Mouse (Mus musculus): ENCODE results near the gene Gas2l3.

Gene Gas2l3

DNA sequence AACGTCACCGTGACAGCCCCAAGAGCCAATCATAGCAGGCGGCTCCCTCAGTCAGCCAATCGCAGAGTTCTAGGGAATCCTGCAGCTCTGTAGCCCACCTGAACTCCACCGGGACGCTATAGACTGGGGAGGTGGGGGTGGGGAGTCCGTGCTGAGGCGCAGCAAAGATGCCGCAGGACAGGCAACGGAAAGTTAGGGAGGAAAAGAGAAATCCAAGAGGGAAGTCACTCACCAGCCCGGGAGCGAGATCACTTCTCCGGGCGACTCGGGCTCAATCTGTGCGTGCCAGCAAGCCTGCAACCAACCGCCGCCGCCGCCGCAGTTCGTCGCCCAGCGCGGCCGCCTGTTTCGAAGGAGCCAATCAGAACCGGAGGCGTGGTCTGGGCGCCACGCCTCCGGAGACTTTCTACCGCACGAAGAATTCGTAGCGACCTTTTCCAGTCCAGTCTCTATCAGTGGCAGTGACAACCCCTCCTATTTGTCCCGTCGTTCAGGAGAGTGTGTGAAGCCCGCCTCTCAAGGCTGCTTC, at the start of gene Gas2l3:
Gene Gas2l3, minus strand, starts transcription at position 345 of the 529 bp plus-strand sequence.
- DNase-seq (ENCODE audit: low spot score in 2 of 2) = peak; percentile 77 to 80

DNA sequence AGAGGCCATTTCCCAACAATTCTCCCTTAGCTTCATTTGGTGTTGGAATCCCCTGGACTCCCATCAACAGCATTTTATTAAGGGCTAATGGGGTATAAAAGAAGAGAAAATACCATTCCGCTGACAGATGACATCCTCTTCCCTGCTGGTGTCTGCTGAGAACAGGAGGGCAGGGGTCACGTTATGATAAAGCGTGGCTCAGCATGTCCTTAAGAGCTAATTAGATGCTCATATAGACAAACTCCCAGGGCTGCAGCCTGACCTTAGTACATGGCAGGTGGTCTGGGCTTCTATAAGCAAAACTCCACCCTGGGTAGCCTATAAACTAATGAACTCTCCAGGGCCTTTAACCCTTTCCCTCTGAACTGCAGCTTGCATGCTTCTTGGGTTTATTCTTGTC, 47.6 kb upstream of the Gas2l3 start:
- no peak for DNase-seq (ENCODE audit: low spot score in 2 of 2)

DNA sequence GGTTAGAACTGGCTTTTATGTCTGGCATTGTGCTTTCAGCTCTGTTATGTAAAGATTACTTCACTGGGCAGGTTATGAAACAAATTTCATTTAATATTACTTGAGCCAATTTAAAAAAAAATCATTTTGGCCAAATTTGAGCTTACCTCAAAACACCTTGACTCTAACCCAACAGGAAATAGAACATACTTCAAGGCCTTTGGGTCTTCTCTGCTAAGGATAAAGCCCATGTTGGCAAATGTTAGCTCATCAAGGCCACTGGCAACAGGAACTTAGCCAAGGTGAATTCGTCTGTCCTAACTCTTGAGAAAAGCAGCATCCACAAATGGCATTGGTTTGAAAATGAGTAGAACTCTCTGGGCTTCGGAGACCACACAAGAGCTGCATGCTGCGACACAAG, 46.5 kb upstream of the Gas2l3 start:
- DNase-seq (ENCODE audit: low spot score in 2 of 2) = no peak

DNA sequence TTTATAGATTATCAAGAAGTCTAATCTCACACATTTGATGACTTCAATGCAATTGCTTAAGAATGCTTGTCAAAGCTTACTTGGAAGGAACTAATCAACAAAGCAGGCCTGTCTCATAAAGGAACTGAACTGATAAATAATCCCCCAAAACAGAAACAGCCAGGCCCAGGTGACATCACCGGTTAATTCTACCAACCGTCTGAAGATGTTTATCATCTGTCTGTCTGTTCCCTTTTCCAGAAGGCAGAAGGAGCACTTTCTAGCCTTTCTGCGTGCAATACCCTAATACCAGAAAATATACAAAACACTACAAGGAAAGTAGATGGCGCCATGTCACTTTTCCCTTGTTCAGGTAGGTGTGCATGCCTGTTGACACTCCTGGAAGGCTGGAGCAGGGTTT, 45.7 kb upstream of the Gas2l3 start:
- DNase-seq (ENCODE audit: low spot score in 2 of 2) = no peak

DNA sequence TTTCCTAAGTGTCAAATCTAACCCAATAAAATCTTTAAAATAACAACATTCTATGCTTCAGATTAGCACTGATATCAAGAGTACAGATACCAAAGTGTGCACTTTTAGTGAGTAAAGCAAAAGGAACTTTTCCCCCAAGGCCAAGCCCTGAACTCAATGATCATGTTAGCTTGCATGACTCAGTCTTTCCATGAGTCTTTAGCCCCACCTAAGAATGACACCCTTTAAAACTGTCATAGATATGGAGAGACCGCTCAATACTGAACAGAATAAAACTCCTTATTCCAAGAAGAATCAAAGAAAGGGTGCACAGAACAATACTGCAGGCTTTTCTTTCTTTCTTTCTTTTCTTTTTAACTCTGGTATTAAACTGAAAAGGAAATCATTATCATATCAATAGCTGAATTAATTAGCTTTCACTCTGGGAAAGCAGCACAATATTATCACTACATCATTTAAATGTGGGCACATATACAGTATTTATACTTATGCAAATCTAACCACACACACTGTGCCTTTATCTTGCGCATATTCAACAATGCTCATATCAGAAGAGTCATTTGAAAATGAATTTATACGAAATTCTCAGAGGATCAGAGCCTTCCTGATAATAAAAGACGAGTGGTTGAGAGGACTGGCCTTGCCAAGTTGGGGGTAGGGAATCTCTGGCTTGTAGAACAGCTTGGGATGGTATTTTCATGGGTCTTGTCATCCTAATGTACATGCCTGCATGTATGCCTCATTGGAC, 43.4 kb upstream of the Gas2l3 start:
- no peak for DNase-seq (ENCODE audit: low spot score in 2 of 2)

DNA sequence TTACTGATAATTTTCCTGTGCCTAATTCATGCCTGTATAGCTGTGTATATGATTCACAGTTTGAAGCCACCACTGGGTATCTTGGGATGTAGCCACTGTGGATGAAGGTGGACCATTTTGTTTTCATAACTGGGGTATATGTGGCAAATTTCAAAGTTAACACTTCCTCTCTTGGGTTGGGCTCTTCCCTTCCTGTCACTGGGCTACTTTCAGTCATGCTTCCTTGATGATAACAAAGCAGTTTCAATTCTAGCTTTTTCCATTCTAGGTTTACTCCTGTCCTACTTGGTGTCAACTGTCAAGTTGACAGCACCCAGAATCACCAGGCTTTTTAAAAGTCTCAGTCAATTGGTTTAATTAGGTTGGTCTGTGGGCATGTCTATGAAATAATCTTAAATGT, 41.1 kb upstream of the Gas2l3 start:
- DNase-seq (ENCODE audit: low spot score in 2 of 2) = no peak

DNA sequence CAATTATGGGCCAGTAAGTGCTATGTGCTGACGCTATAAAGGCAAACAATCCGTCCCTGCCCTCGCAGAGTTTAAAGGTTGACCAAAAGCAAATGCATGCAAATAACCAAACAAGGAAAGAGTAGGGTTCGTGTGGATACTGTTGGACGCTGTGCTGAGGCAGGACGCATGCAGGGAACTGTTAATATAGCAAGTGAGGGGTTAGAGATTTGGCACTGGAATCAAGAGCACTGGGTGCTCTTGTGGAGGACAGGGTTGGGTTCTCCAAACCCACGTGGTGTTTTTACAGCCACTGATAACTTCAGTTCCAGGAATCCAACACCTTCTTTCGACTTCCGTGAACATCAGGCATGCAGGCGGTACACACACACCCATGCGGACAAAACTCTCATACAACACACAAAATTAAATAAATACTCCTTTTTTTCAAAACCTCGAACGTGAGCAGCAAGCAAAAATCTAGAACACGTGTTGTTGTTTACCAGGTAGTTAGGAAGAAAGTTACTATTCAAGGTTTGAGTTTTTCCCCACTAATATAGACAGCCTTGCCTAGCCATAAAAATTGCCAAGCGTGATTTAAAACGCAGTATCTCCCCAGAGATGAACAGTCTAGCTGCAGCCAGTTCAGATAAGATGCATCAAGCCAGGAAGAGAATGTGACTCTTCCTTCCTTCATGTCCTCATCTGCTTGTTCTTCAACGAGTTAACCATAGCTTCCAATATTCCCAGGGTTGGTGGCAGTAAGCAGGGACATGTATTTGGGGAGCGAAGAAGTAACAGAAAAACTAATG, 40.2 kb upstream of the Gas2l3 start:
- DNase-seq (ENCODE audit: low spot score in 2 of 2) = no peak

DNA sequence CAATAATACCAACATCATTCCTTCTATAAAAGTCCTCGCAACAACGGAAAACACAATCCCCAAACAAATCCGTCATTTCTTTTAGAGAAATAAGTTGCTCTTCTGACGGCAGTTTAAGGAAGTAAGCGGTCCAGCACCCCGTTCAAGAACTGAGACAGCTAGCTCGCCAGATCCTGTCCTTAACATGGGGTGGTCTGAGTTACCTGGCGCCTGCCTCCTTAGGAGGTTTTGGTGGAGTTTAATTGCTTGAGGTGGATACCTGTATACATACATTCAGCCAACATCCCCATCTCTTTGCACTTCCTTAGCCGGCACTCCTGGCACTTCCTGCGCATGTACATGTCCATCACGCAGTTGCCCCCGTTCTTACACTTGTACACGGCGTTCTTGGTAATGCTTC, 39.3 kb upstream of the Gas2l3 start:
- no peak for DNase-seq (ENCODE audit: low spot score in 2 of 2)

DNA sequence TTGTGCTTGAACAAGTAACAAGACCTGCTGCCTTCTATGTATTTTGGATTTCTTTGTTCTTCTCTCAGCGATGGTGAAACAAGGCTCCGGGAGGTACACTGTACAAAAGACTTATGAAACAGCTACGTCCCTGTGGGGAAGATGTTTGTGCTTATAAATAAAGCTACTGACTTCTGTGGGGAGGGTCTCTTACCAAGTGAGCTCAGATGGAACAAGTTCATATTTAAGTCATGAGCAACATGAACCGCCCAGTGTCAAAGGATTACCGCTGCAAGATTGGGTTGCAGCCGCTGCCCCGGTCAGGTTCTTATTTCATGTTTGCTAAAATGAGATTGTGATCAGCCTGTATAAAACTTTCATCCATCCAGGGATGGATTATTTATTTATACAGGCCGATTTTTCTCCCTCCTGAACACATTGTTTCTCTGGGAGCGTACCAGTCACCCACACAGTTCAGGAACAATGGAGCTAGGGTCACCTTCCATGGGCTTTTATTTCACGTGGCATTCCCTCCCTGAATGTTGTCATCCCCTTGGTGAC, 38.4 kb upstream of the Gas2l3 start:
- DNase-seq (ENCODE audit: low spot score in 2 of 2) = no peak

DNA sequence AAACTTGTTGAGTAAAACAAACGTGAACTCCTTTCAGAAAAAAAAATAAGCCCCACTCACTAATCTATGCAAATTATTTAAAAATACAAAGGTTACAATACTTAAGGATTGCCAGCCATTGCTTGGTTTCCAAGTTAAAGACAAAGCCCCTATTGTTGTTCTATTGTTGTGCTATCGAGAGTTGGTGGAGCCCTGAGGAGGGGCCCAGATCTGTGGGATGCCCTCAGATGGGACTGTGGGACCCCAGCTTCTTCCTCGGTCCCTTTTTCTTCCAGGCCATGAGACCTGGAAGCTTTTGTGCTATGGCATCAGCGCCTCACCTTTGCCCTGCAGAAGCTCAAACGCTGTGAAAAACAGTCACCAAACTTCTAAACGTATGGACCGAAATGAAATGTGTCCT, 37.9 kb upstream of the Gas2l3 start:
- DNase-seq (ENCODE audit: low spot score in 2 of 2) = no peak

DNA sequence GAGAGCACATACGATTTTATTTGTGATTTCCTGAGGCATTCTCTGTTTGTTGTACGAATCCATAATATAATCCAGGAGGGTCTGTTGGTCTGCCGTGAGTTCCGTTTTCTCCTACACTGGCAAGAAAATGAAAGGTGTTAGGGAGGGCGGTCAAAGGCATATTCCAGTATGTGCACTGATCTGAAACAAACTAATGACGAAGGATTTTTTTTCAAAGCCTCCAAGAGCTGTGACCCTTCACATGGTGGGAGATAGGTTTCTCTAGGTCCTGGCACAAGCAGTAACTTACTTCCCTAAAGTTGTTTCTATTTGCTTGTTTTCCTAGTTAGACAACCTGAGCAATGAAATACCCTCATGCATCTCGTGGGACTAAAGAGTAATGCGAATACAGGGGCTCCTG, 35.0 kb upstream of the Gas2l3 start:
- DNase-seq (ENCODE audit: low spot score in 2 of 2) = no peak

DNA sequence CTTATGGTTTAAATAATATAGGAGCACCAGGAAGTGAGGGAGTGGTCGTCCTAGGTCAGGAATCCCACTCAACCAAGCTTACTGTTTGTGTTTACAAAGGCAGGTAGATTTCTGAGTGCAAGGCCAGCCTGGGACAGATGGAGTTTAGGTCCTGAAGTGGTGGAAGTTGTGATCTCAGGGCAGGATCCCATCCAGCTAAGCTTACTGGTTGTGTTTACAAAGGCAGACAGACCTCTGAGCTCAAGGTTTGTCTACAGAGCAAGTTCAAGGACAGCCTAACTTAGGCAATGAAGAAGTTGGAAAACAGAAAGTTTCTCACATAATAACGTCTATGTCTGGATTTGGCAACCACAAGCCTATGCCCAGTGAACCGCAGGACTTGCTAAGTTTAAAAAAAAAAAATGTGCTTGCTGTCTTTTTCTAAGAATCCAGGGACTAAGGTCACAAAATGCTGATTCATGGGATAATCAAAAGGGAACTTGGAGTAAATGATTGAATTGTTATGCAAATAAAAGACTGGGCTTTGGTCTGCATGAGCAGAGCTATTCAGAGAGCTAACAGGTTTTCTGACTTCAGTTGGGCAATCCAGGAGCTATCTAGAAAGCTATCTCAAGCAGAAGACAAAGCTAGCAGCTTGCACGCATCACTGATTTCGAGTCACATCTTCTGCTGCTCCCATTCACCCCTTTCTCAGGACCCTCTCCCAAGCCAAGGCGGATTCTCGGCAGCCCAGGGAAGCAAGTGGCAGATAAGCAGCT, 27.0 kb upstream of the Gas2l3 start:
- no peak for DNase-seq (ENCODE audit: low spot score in 2 of 2)

DNA sequence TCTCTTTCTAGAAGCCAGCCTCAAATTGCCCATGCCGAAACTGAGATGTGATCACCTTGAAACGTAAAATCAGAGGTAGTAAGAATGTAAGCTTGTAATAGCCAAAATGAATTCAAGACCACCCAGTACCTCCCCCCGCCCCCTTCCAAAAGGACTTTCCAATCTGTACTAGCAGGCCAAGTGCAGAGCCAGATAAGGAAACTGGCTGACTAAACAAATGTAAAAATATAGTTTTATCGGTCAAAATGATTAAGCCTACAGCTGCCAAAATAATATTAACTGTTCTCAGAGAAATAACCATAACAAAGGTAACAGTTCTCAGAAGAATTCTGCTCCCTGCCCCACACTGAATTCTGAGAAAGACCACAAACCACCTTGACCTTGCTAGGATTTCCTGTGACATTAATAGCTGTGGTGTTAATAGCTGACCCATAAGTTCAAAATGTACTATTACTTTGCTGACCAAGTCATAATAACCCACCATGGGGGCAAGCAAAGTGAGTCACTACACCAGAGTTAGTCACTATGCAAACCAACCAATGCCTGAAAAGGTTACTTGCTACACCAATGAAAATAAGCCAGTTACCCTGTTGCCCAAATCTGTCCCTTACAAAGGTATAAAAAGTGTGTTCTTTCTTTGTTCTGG, 21.1 kb upstream of the Gas2l3 start:
- no peak for DNase-seq (ENCODE audit: low spot score in 2 of 2)

DNA sequence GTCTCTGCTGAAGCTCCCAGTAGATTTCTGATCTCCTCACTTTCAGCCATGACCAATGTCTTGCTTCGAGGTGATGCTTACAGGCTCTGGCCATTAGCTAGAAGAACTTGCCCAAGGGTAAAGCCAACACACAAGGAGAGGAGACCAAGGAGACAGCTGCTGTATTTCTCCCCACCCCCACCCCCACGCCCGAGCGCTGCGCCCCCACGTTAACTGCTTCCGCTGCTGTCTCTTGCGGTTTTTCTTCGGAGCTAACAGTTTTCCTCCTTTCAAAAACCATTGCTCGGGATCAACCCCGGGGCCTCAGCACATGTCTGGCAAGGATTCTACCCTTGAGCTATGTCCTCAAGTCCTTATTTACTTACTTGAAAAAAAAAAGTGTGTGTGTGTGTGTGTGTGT, 19.1 kb upstream of the Gas2l3 start:
- no peak for DNase-seq (ENCODE audit: low spot score in 2 of 2)

DNA sequence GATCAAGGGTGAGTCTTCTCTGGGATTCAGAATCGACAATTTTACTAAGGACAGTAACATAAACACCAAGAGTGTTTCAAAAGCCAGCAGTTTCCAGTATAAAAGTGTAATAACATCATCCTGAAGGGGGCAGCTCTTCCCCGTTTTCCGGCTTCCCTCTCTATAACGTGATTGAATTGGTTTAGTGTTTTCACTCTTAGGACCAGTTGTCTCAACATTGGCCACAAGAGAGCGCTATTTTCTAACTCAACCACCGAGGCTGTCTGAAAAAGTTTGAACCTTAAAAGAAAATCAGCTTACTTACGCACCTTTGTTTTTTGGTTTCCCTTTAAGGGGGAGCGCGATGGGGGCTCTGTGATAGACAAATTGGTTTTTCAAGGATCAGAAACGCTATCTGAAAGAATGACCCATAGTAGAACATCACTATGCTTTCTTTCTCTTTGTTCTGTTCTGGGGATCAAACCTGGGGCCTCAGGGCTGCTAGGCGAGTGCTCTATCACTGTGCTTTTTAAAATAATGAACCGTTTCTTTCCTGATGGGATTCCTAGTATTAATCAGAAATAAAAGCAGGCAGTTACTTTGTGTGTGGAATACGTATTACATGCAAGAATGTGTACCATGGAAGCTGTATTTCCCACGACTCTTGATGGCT, 18.2 kb upstream of the Gas2l3 start:
- peak; percentile 78 to 90 for DNase-seq (ENCODE audit: low spot score in 2 of 2)

DNA sequence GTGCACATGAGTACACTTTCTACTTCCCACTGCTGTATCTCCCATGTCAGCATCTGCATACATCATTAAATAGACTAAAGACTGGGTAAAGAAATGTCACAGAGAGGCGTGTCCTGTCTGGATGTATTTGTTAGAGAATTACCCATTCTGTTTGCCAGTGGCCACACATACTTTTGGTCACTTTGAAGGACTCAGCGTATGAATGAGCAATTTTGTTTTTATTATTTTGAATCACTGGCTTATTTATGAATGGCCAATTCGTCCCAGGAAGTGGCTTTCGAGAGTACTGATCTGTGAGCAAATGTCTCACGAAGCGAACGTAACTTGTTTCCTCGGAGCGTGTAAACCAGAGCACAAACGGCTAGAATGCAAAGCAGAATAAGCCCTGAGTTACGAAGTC, 17.2 kb upstream of the Gas2l3 start:
- no peak for DNase-seq (ENCODE audit: low spot score in 2 of 2)

DNA sequence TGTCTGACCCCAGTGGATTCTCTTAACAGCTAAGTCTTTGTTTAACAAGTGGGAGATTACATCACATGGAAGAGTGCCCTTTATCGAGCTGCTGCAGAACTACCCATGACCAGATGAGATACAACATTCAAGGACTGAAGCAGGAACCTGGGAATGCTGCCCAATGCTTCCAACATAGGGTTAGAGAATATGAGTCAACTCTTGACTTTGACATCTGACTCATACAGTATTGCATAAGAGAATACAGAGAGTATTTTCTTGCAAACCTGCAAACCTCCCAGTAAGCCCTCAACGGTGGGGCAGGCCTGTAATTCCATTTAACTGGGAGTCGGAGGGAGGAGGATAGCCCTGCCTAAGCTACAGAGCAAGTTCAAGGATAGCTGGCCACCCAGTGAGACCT, 15.0 kb upstream of the Gas2l3 start:
- no peak for DNase-seq (ENCODE audit: low spot score in 2 of 2)

DNA sequence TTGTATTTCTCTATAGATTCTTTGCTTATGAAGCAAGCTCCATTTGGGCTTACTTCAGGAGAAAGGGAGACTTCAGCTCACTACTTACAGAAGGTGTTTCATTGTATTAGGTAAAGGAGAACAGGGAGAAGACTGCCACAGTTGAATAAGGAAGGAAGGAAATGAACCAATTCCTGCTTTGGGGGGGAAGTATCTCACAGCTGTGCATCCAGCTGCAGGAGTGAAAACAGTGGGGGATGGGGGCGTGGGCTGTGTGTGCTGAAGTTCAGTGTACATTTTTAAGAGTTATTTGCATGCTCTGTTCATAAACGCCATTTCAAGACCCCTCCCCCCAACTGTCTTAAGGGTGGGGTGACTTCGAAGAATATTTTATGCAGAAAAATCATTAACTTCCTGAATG, 10.0 kb upstream of the Gas2l3 start:
- DNase-seq (ENCODE audit: low spot score in 2 of 2) = peak in 1 of 2 experiments; percentile 31

DNA sequence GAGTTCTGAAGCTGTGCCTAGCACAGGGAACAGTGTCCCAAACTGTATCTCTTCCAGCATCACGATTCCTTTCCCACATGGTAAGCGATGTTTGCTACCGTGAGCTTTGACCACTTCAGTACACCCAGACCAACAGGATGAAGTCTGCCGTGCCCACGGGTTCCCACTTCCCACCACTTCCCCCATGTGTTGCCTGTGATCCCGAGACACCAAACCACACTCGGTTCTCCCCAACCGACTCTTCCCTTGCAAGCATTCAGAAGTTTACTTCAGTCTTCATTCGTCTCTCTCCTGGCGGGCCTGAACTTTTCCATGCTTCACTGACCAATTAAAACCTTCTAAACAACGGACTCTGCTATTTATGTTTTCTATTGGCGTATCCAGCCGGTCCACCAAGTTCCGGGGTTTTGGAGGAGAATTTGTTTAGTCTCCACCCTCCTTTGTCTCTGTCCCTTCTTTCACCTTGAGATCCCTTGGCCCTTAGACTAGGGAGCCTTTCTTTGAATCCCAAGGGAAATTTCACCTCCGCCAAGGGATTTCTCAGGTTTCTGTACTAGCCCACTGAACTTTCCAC, 9.4 kb upstream of the Gas2l3 start:
- DNase-seq (ENCODE audit: low spot score in 2 of 2) = no peak

DNA sequence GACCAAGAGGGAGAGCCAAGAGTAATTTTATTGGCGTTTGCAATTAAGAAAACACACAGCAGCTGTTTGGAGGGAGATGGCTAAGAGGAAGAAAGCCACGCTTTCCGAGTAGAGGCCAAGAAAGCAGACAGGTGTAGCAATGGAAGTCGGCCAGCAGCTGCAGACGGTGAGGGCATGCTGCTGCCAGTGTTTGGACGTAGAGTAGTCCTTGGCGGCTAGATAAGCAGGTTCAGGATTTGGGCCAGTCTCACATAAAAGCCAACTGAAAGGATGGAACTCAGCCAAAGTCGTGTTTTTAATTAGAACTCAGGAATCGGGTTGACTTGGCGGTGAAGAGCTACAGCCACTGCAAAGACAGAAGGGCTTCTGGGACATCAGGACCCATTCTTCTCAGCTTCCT, 6.6 kb upstream of the Gas2l3 start:
- no peak for DNase-seq (ENCODE audit: low spot score in 2 of 2)

DNA sequence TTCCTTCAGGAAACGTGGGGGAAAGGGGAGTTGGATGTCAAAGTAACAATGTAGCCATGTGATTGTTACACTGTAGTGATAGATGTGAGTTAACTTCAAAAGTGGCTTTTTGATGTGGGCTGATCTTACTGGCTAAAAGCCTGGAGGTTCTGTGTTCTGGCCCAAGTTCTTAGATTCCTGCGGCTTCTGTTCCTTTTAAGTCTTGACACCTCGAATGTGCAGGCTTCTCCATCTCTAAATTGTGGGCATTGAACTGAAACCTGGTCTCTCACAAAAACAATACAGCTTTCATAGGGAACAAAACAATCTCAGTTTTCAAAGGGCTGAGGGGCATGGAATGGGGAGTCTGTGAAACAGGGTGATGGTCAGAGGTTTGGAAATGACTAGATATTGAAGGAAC, 614 bp upstream of the Gas2l3 start:
- no peak for DNase-seq (ENCODE audit: low spot score in 2 of 2)

All from thymus, postnatal 10 days (tissue).